Mouse (Mus musculus) urinary bladder, postnatal 4 days (tissue): ENCODE data around the gene Fbn1.

Source experiments
- DNase-seq, 2 experiments: peaks; one replicate each; pipeline ENCODE4 v3.0.0; 2021 to 2022; ENCODE audit warnings: low spot score in 2 of 2

Fbn1 gene

GRCm38 (mm10) chr2:125507893-125508292, at the start of gene Fbn1:
Gene Fbn1 (minus strand): TSS chr2:125507993.
- DNase-seq: no peak

- no peak for DNase-seq
These were observed 48.0 kb upstream of the Fbn1 start for GRCm38 (mm10) chr2:125555830-125556229.

GRCm38 (mm10) chr2:125548806-125549578, 41.2 kb upstream of the Fbn1 start:
- no peak for DNase-seq

GRCm38 (mm10) chr2:125544986-125545385, 37.2 kb upstream of the Fbn1 start:
- DNase-seq: no peak

GRCm38 (mm10) chr2:125543646-125544045, 35.9 kb upstream of the Fbn1 start:
- no peak for DNase-seq

- DNase-seq: no peak
These were observed 33.7 kb upstream of the Fbn1 start for GRCm38 (mm10) chr2:125541451-125541850.

GRCm38 (mm10) chr2:125540579-125540978, 32.8 kb upstream of the Fbn1 start:
- DNase-seq: no peak

GRCm38 (mm10) chr2:125539640-125540039, 31.8 kb upstream of the Fbn1 start:
- no peak for DNase-seq

GRCm38 (mm10) chr2:125530665-125531064, 22.9 kb upstream of the Fbn1 start:
- DNase-seq: peak in 1 of 2 experiments; percentile 48

- DNase-seq: no peak
These were observed 18.8 kb upstream of the Fbn1 start for GRCm38 (mm10) chr2:125526566-125526965.

GRCm38 (mm10) chr2:125525484-125525883, 17.7 kb upstream of the Fbn1 start:
- DNase-seq: no peak

GRCm38 (mm10) chr2:125516594-125516993, 8.8 kb upstream of the Fbn1 start:
- peak; percentile 67 to 68 for DNase-seq

GRCm38 (mm10) chr2:125515291-125516057, 7.7 kb upstream of the Fbn1 start:
- DNase-seq: no peak

GRCm38 (mm10) chr2:125514391-125514790, 6.6 kb upstream of the Fbn1 start:
- no peak for DNase-seq

- no peak for DNase-seq
These were observed 4.8 kb upstream of the Fbn1 start for GRCm38 (mm10) chr2:125512544-125512943.

GRCm38 (mm10) chr2:125511898-125512297, 4.1 kb upstream of the Fbn1 start:
- DNase-seq: no peak

GRCm38 (mm10) chr2:125510752-125511151, 3.0 kb upstream of the Fbn1 start:
- DNase-seq: no peak

GRCm38 (mm10) chr2:125508381-125508780, 588 bp upstream of the Fbn1 start:
- no peak for DNase-seq

- peak; percentile 78 to 79 for DNase-seq
These were observed 1.3 kb downstream of the Fbn1 start for GRCm38 (mm10) chr2:125506316-125507054.

GRCm38 (mm10) chr2:125505746-125506315, 2.0 kb downstream of the Fbn1 start:
- DNase-seq: peak; percentile 59 to 66

- peak in 1 of 2 experiments; percentile 59 for DNase-seq
These were observed 2.6 kb downstream of the Fbn1 start, which contains the start of gene Gm9913 for GRCm38 (mm10) chr2:125505006-125505745. Gene Gm9913 (plus strand): TSS chr2:125505089.
